Mouse (Mus musculus) ovary, postnatal 10 days (tissue): Measurements from ENCODE around the gene Sumf1.

Experiments used
- DNase-seq: peaks from one replicate; pipeline ENCODE4 v3.0.0; 2022; ENCODE audit warnings: low spot score

Gene Sumf1

DNA sequence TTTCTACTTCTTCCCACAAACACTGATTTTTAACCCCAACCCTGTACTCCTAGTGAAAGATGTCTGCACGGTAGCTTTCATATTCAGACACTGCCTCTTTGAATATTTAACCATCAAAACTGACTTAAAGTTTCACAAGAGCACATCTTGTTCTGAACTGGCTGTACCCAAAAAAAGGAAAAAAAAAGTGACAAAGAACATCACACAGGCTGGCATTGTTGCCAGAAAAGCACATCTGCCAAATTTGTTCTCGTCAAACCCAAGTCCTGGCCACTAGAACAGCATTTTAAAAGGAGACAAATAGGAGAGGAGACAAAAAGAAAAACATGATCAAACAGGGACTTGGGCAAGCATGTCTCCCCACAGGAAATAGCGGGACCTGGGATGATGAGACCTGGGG, 91.9 kb downstream of the Sumf1 start:
- DNase-seq = no peak

DNA sequence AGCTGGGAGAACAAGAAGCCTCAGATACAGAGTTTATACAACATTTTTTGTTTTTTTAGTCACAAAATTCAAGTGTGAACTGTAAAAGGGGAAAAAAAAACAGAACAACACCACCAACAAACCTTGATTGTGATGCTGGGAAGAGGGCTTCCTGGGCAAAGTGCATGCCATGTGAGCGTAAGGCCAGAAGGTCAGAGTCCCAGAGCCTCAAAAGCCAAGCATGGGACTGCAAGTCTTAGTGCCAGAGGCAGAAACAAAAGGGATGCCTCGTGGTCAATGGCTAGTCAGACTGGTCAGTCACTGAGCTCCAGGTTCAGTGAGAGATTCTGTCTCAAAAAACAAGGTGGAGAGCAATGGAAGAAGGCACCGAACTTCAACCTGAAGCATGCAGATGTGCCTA, 92.7 kb downstream of the Sumf1 start:
- no peak for DNase-seq

DNA sequence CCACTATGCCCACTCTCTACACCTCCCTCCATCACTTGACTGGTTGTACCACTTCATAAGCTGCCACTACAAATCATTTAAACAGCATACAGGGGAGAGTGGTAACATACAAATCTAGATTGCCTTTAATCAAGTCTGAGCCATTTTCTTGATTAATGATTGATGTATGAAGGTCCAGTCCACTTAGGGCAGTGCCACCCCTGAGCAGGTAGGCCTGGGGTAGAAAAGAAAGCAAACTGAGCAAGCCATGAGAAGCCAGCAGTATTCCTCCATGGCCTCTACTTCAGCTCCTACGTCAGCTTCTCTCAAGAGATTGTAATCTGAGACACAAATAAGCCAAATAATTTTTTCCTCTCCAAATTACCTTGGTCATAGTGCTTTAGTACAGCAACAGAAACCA, 94.1 kb downstream of the Sumf1 start:
- no peak for DNase-seq

DNA sequence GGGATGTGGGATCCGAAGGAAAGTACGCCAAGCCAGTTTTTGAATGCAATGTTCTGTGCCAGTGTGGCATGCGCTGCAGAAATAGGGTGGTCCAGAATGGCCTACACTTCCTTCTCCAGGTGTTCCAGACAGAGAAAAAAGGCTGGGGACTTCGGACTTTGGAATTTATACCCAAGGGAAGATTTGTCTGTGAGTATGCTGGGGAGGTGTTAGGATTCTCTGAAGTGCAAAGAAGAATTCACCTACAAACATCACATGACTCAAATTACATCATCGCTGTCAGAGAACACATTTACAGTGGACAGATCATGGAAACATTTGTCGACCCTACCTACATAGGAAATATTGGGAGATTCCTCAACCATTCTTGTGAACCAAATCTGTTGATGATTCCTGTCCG, 109.5 kb downstream of the Sumf1 start:
- DNase-seq = no peak

DNA sequence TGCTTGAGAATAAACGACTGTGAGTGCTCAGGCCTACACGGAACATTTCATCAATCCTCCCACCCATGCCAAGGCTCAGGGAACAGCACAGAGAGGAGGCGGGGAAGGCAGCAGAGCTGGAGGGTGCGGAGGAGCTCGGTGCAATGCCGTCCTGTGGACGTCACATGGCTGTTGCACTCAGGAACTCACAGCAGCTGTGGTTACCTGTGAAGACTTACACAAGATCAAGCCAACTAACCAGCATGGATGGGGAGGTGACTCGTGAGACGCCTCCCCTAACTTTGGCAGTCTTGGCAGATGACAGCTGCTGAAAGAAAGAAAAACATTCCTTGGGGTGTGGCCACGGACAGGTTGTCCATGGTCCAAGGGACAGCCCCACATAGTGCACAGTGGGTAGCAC, 110.8 kb downstream of the Sumf1 start:
- no peak for DNase-seq

DNA sequence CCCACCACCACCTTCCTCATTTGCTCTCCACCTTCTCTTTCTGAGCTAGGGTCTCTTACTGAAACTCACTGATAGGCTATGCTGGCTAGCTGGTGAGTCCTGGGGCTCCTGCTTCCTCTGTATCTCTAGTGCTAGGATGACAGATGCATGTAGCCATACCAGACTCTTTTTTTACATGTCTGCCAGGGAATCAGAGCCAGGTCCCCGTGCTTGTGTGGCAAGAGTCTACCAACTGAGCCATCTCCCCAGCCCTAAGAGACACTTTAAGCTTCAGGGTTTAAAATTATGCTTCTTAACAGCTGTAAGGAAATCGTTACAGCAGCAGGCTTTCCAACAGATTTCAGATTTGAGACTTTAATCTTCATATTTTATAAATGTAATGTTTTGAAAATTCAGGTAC, 111.5 kb downstream of the Sumf1 start:
- no peak for DNase-seq

DNA sequence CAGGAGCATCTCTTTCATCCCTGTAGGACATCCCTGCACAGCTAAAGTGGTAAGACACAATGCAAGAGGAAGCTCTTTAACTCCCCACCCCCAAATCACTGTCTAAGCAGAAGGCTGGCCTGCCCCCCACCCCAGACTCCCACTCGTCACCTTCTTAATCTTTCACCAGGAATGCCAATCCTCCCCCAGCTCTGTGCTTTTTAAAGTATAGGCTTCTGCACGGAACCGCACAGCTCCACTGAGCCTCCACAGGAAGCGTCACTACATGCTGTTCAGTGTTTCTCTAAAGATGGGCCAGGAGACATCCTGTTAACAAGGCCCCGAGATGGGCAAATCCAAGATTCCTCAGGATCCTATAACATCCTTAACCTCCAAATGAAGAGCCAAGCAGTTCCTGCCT, 112.3 kb downstream of the Sumf1 start:
- no peak for DNase-seq

DNA sequence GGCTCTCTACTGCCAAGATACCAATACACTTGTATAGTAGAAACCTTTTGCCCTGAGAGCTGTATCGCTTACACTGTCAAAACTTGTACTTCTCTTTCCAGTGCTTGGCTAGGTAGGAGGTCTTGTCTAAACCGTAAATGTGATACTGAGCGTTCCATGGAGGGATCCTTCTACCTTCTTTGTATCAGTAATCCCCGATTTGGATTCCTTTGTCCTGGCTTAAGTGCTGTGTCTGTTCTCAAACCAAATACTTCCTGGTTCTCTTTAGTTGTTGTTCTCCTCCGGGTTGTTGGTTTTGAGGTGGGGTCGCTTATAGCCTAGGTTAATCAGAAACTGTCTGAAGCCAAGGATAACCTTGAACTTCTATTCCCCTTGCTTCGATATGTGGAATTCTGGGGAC, 114.4 kb downstream of the Sumf1 start:
- no peak for DNase-seq

DNA sequence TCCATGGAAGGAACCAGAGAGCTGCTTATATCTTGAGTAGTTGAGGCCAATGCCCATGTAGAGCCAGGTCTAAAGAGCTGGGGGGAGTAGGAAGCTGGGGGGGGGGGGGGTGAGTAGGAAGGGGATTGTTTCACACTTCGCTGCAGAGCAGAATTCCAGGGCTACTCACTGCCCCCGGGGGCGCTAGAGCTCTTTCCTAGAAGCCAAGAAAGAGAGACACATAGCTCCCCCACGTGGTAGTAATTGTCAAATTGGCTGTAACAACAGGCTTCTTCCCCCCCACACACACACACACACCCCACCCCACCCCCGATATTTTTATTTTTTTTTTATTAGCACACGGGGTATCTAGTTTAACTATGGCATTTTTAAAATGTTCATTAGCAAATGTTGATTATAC, 119.8 kb downstream of the Sumf1 start:
- no peak for DNase-seq

DNA sequence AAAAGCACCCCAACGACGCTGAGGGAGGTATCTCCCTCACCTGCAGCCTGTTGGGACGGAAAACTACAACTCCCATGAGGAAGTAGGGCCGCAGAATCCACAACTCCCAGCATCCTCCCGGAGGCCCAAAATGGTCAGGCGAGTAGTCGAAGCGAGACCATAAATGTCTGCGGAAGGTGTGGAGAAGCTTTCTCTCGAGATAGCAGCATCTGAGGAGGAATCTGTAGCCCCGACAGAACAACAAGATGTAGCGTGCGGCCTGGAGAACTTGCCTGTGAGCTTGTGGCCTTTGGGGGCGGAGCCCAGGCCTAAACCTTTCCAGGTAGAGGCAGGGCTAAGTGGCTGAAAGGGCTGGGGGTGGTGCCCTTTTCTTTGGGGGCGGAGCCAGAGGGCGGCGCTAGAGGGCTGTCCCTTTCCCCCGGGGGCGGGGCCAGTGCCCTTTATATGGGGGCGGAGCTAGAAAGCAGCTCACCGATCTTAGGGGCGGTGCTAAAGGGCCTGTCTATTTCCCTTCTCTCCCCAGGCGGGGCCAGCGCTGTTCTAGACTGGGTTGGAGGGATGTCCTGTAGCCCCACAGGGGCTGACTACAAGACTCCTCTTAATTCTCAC, 120.4 kb downstream of the Sumf1 start, which contains the start of gene Setmar:
Setmar (plus strand) TSS at position 128 of the 609 bp plus-strand sequence.
- peak; percentile 94 for DNase-seq

DNA sequence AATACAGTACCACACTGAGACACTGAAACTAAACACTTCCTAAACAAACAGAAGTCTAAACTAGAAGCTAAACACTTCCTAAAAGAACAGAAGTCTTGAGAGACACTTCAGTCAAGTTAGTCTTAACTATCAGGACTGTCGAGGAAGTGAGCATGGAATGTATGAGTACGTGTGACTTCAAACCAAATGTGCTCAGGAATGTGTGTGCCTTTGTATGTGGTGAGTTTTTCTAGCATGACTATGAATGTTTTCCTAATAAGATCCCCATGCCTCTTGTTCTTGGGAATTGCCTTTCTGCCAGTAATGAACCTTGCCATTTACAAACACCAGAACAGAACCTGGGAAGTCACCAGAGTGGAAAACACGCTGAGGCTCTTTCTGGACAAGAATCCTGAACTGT, 124.3 kb downstream of the Sumf1 start:
- DNase-seq = no peak

DNA sequence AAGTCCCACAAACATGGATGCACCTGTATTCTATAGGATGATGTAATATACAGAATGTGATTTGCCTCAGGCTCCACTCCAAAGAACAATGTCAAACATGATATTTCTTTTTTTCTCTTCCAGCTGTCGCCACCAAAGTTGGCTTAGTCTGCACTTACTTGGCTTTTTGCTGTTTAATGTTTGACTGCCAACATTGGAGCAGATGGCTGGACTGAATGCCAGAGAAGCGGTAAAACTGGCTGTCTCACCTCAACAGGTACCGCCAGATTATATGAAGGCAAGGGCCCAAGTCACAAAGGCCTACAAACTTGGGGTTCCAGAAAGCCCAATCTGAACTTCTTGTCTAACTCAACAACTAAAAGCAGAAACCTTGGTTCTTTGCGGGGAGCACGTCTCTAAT, 127.3 kb downstream of the Sumf1 start:
- no peak for DNase-seq

DNA sequence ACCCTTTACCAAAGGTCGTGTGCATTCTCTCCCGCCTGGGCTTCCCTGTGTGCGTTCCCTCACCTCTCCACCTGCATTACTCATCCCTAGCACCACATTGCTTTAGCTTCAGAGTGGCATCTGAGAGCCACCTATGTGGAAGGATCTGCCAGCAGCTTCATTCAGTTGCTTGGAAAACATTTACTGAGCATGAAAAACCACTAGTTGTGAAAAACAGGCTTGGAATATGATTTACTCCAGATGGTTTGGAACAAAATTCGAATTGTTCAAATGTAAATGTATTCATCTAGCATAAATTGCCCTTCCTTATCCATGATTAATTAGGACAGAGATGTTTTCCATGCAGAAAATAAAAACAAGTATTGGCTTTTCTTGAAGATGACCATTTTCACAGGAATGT, 128.0 kb downstream of the Sumf1 start:
- no peak for DNase-seq
